Mouse (Mus musculus): ENCODE data around the gene Impdh1.

GRCm38 (mm10) chr6:29168871-29169270 is 47.3 kb downstream of the Impdh1 start:
- no peak for TF ChIP-seq CTCF (IDR thresholded peaks at IDR 0.05; ENCODE audit: low read depth)
- TF ChIP-seq EP300 (IDR thresholded peaks at IDR 0.05; ENCODE audit: low read depth) = no peak
